Mouse (Mus musculus): Measurements from ENCODE around the gene Ctse. TPM values are rescaled to one million over a fixed set of nuclear protein-coding genes. Genes with fewer than 3 reads are reported as not detected.

The Ctse gene
- 0.10 TPM in 1 of 2 replicates, not detected in the other for polyA plus RNA-seq (2015; fragmentation: Nextera tagmentation; extraction: Ambion mirVana)

GRCm38 (mm10) chr1:131637791-131638540 lies at the start of gene Ctse:
Ctse (plus strand) TSS chr1:131638306.
- H3K27ac ChIP-seq = no peak within 1 kb of the TSS
- H3K4me3 ChIP-seq = no peak within 1 kb of the TSS
- ATAC-seq (ENCODE audit: low FRiP score) = no peak
- H3K4me2 ChIP-seq = no peak within 1 kb of the TSS
- H3K9me3 ChIP-seq = no peaks in the 10 kb centered on the region
- no peaks in the 10 kb centered on the region for H3K36me3 ChIP-seq
- 83% methylated on average over 9 of the region's 9 CpGs for WGBS
- H3K27me3 ChIP-seq = no peaks in the 10 kb centered on the region
- no peaks in the 10 kb centered on the region for H3K4me1 ChIP-seq (replicated peaks)
- H3K9ac ChIP-seq = no peak within 1 kb of the TSS

DNA sequence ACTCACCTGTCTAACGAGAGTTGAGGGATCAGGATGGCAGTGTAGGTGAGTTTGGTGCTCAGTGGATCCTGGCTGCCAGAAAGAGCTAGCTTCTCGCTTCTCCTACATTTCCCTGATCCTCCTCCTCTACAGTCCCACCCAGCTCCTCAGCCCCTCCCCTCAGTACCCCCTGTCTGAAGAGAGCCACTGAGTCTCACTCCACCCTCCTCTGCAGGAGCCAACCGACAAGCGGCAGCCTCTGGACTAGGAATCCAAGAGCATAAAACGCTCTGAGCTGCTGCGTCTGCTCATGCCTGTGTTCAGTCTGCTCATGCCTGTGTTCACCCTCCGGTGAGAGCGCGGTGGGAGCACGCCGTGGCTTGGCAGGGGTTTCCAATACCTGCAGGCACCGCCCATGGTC lies 39.2 kb upstream of the Ctse start, which contains the start of gene Avpr1b:
Gene Avpr1b (plus strand): TSS at position 335 of the 400 bp plus-strand sequence.
- no peak for ATAC-seq (ENCODE audit: low FRiP score)
- H3K36me3 ChIP-seq = no peaks in the 10 kb centered on the region
- no peak within 1 kb of the TSS for H3K4me3 ChIP-seq
- no peaks in the 10 kb centered on the region for H3K27me3 ChIP-seq
- no peaks in the 10 kb centered on the region for H3K9me3 ChIP-seq
- H3K27ac ChIP-seq = no peak within 1 kb of the TSS
- no peaks in the 10 kb centered on the region for H3K4me1 ChIP-seq (replicated peaks)
- 48% methylated on average over 12 of the region's 12 CpGs for WGBS
- no peak within 1 kb of the TSS for H3K9ac ChIP-seq
- no peak within 1 kb of the TSS for H3K4me2 ChIP-seq

DNA sequence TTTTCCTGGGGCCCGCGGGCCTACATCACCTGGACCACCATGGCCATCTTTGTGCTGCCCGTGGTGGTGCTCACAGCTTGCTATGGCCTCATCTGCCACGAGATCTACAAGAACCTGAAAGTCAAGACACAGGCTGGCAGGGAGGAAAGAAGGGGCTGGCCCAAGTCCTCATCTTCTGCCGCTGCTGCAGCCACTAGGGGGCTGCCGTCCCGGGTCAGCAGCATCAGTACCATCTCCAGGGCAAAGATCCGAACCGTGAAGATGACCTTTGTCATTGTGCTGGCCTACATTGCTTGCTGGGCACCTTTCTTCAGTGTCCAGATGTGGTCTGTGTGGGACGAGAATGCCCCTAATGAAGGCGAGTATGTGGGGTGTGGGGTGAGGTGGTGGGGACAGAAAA lies 37.8 kb upstream of the Ctse start:
- Histone ChIP-seq H3K27ac (no peak overlapping the region), H3K4me2 (no peak overlapping the region), H3K9ac (no peak overlapping the region), H3K27me3 (no peaks in the 10 kb centered on the region), H3K9me3 (no peaks in the 10 kb centered on the region), H3K36me3 (no peaks in the 10 kb centered on the region), H3K4me1 (replicated peaks) (no peaks in the 10 kb centered on the region), H3K4me3 (no peak overlapping the region)
- no peak for ATAC-seq (ENCODE audit: low FRiP score)
- WGBS = 28% methylated on average over 11 of the region's 11 CpGs

GRCm38 (mm10) chr1:131606719-131607118 lies 31.4 kb upstream of the Ctse start:
- no peaks in the 10 kb centered on the region for H3K27me3 ChIP-seq
- no peak overlapping the region for H3K4me2 ChIP-seq
- H3K27ac ChIP-seq = no peak overlapping the region
- H3K4me3 ChIP-seq = no peak overlapping the region
- no peaks in the 10 kb centered on the region for H3K9me3 ChIP-seq
- no peaks in the 10 kb centered on the region for H3K36me3 ChIP-seq
- H3K9ac ChIP-seq = no peak overlapping the region
- 89% methylated on average over 2 of the region's 2 CpGs for WGBS
- no peak for ATAC-seq (ENCODE audit: low FRiP score)
- H3K4me1 ChIP-seq (replicated peaks) = no peaks in the 10 kb centered on the region

- Histone ChIP-seq H3K4me2 (no peak overlapping the region), H3K9ac (no peak overlapping the region), H3K27ac (no peak overlapping the region), H3K4me3 (no peak overlapping the region), H3K9me3 (no peaks in the 10 kb centered on the region), H3K36me3 (no peaks in the 10 kb centered on the region), H3K27me3 (no peaks in the 10 kb centered on the region), H3K4me1 (replicated peaks) (no peaks in the 10 kb centered on the region)
- 68% methylated on average over 4 of the region's 4 CpGs for WGBS
- no peak for ATAC-seq (ENCODE audit: low FRiP score)
Measured at GRCm38 (mm10) chr1:131612556-131613155, 25.4 kb upstream of the Ctse start.

DNA sequence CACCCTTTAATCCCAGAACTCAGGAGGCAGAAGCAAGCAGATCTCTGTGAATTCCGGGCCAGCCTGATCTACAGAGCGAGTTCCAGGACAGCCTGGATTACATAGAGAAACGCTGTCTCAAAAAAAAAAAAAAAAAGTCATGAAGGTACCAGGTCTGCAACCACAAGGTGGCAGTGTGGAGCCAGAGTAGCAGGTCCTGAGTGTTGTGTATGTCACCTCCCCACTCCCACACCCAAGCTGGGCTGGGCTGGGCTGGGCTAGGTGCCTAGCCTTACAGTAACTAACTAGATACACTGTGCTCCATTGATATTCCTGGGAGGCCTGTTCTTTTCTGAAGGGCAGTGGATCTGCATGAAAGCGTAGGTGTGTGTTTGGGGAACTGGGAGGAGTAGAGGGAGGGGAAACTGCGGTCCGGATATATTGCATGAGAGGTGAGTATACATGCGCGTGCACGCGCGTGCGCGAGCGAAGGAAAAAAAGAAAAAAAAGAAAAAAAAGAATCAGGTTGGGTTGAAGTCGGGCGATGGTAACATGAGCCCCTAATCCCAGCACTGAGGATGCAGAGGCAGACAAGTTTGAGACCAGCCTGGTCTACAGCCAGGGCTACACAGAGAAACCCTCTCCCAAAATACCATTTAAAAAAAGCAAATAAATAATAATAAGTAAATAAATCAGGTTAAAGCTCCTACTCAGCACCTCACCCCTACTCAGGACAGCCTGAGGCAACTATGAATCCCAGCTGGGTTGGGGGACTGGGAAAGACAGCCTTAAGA lies 24.6 kb upstream of the Ctse start:
- H3K9ac ChIP-seq = no peak overlapping the region
- no peaks in the 10 kb centered on the region for H3K36me3 ChIP-seq
- no peak for ATAC-seq (ENCODE audit: low FRiP score)
- no peak overlapping the region for H3K27ac ChIP-seq
- no peak overlapping the region for H3K4me3 ChIP-seq
- H3K4me2 ChIP-seq = no peak overlapping the region
- H3K4me1 ChIP-seq (replicated peaks) = no peaks in the 10 kb centered on the region
- no peaks in the 10 kb centered on the region for H3K27me3 ChIP-seq
- no peaks in the 10 kb centered on the region for H3K9me3 ChIP-seq
- 84% methylated on average over 16 of the region's 16 CpGs for WGBS

GRCm38 (mm10) chr1:131614641-131615040 lies 23.5 kb upstream of the Ctse start:
- 88% methylated on average over 6 of the region's 6 CpGs for WGBS
- no peak for ATAC-seq (ENCODE audit: low FRiP score)
- H3K9me3 ChIP-seq = no peaks in the 10 kb centered on the region

GRCm38 (mm10) chr1:131616131-131616530 lies 22.0 kb upstream of the Ctse start:
- H3K4me2 ChIP-seq = no peak overlapping the region
- 80% methylated on average over 1 of the region's 1 CpGs for WGBS
- no peaks in the 10 kb centered on the region for H3K9me3 ChIP-seq
- no peaks in the 10 kb centered on the region for H3K27me3 ChIP-seq
- H3K4me1 ChIP-seq (replicated peaks) = no peaks in the 10 kb centered on the region
- no peak for ATAC-seq (ENCODE audit: low FRiP score)
- H3K9ac ChIP-seq = no peak overlapping the region
- H3K4me3 ChIP-seq = no peak overlapping the region
- no peak overlapping the region for H3K27ac ChIP-seq
- H3K36me3 ChIP-seq = no peaks in the 10 kb centered on the region

More at GRCm38 (mm10) chr1:131614641-131615040, 23.5 kb upstream of the Ctse start:
- Histone ChIP-seq H3K4me3 (no peak overlapping the region), H3K27ac (no peak overlapping the region), H3K4me2 (no peak overlapping the region), H3K9ac (no peak overlapping the region), H3K27me3 (no peaks in the 10 kb centered on the region), H3K4me1 (replicated peaks) (no peaks in the 10 kb centered on the region), H3K36me3 (no peaks in the 10 kb centered on the region)

- Histone ChIP-seq H3K9me3 (no peaks in the 10 kb centered on the region), H3K4me3 (no peak overlapping the region), H3K4me2 (no peak overlapping the region), H3K4me1 (replicated peaks) (no peaks in the 10 kb centered on the region), H3K27me3 (no peaks in the 10 kb centered on the region), H3K36me3 (no peaks in the 10 kb centered on the region), H3K9ac (no peak overlapping the region), H3K27ac (no peak overlapping the region)
- ATAC-seq (ENCODE audit: low FRiP score) = no peak
- 84% methylated on average over 5 of the region's 5 CpGs for WGBS
Measured at GRCm38 (mm10) chr1:131616546-131617220, 21.4 kb upstream of the Ctse start.

- no peaks in the 10 kb centered on the region for H3K9me3 ChIP-seq
- no peak overlapping the region for H3K4me3 ChIP-seq
- no peaks in the 10 kb centered on the region for H3K27me3 ChIP-seq
- no peak overlapping the region for H3K4me2 ChIP-seq
- no peak overlapping the region for H3K9ac ChIP-seq
- ATAC-seq (ENCODE audit: low FRiP score) = no peak
- no peaks in the 10 kb centered on the region for H3K36me3 ChIP-seq
- no peaks in the 10 kb centered on the region for H3K4me1 ChIP-seq (replicated peaks)
- WGBS = 90% methylated on average over 1 of the region's 1 CpGs
- no peak overlapping the region for H3K27ac ChIP-seq
Measured at GRCm38 (mm10) chr1:131618576-131618975, 19.5 kb upstream of the Ctse start.

DNA sequence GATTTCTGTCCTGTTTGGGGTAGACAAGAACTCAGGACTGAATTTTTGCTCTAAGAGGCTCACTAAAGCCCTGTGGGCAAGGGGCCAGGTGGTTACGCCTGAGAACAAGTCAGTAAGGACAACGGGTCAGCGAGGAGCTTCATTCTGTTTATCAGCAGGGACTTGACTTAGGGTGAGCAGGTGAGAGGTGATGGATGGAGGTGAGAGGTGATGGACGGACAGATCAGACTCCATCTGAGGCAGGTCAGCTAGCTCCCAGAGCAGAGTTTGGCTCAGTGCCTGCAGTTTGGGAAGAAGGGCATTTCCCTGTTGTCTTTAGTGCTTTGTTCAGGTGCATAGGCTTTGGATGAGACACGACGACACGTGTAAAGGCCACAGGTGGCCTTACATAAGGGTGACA lies 18.8 kb upstream of the Ctse start:
- 92% methylated on average over 7 of the region's 7 CpGs for WGBS
- H3K36me3 ChIP-seq = no peaks in the 10 kb centered on the region
- no peaks in the 10 kb centered on the region for H3K9me3 ChIP-seq
- no peaks in the 10 kb centered on the region for H3K4me1 ChIP-seq (replicated peaks)
- H3K27ac ChIP-seq = no peak overlapping the region
- no peak for ATAC-seq (ENCODE audit: low FRiP score)
- no peak overlapping the region for H3K4me2 ChIP-seq
- H3K27me3 ChIP-seq = no peaks in the 10 kb centered on the region
- no peak overlapping the region for H3K9ac ChIP-seq
- H3K4me3 ChIP-seq = no peak overlapping the region

DNA sequence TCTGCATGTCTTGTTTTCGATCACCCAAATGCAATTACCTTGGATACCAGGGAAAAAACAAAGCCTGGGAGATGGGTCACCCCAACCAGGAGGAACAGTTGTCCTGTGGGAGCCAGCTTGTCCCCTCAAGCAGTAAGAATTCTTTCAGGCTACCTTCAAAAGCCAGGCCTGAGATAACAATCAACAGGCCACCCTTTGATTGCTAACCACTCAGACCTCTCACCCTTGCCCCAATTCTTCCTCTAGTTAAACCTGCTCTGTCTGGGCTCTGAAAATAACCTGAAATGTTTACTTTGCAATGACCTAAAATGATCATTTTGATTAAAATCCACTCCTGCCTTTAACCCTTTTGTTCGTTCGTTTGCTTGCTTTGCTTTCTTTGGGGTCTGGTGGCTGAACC lies 14.5 kb upstream of the Ctse start:
- Histone ChIP-seq H3K27ac (no peak overlapping the region), H3K4me3 (no peak overlapping the region), H3K4me1 (replicated peaks) (no peaks in the 10 kb centered on the region), H3K9me3 (no peaks in the 10 kb centered on the region), H3K36me3 (no peaks in the 10 kb centered on the region), H3K27me3 (no peaks in the 10 kb centered on the region), H3K4me2 (no peak overlapping the region), H3K9ac (no peak overlapping the region)
- WGBS = 95% methylated on average over 3 of the region's 3 CpGs
- ATAC-seq (ENCODE audit: low FRiP score) = no peak
